Mouse (Mus musculus) midbrain, embryonic 11.5 days (tissue): ENCODE results near the gene Cdh23. TPM values are rescaled to one million over a fixed set of nuclear protein-coding genes. Genes with fewer than 3 reads are reported as not detected.
A peak's percentile ranks its signal among the peaks of the same experiment; 100 is the strongest.

ENCODE experiments used
- ATAC-seq: fragments of 200-750 bp; cut with Nextera tagmentation; 2 replicates; pipeline ENCODE4 v1.8.0; 2017; ENCODE audit warnings: moderate TSS enrichment, moderate library complexity; ENCODE audit not compliant: low FRiP score
- DNase-seq: peaks from one replicate; pipeline ENCODE4 v3.0.0; 2015; ENCODE audit warnings: low spot score; ENCODE audit errors: missing footprints
- H3K27ac ChIP-seq: fragments of 300-500 bp; sonication (generic); 2 replicates; pipeline ENCODE4 v1.5.1; 2014; ENCODE audit warnings: low read depth, low read length
- H3K27me3 ChIP-seq: fragments of 300-500 bp; sonication (generic); 2 replicates; pipeline ENCODE4 v1.6.1; 2014; ENCODE audit warnings: mild to moderate bottlenecking, low read length, moderate library complexity, mixed read lengths; ENCODE audit not compliant: control insufficient read depth, insufficient read depth
- H3K36me3 ChIP-seq: fragments of 300-500 bp; sonication (generic); 2 replicates; pipeline ENCODE4 v1.6.1; 2014; ENCODE audit warnings: mild to moderate bottlenecking, low read length, moderate library complexity, mixed read lengths; ENCODE audit not compliant: control insufficient read depth, insufficient read depth
- H3K4me1 ChIP-seq: fragments of 300-500 bp; sonication (generic); 2 replicates; pipeline ENCODE4 v1.6.1; 2014; ENCODE audit warnings: low read length; ENCODE audit not compliant: control insufficient read depth, insufficient read depth
- H3K4me2 ChIP-seq: fragments of 300-500 bp; sonication (generic); 2 replicates; pipeline ENCODE4 v1.6.1; 2014; ENCODE audit warnings: mild to moderate bottlenecking, moderate library complexity
- H3K4me3 ChIP-seq: fragments of 300-500 bp; sonication (generic); 2 replicates; pipeline ENCODE4 v1.5.1; 2014; ENCODE audit warnings: low read depth, low read length
- H3K9ac ChIP-seq: fragments of 300-500 bp; sonication (generic); 2 replicates; pipeline ENCODE4 v1.6.1; 2014; ENCODE audit warnings: low read length
- H3K9me3 ChIP-seq: fragments of 300-500 bp; sonication (generic); 2 replicates; pipeline ENCODE4 v1.6.1; 2016; ENCODE audit warnings: low read length; ENCODE audit not compliant: control insufficient read depth
- whole genome bisulfite sequencing: fragments of 180-500 bp; shearing (Covaris S2); extraction: QIAGEN DNeasy Blood & Tissue Kit; methylation state at CpG from one replicate; pipeline ENCODE4 v1.1.7; 2014; 5-methylcytosine and 5-hydroxymethylcytosine counted together
- polyA plus RNA-seq: library from polyadenylated mRNA; unstranded; fragments of >200 nt; fragmentation: Nextera tagmentation; extraction: Ambion mirVana; gene quantifications from 2 replicates; pipeline ENCODE4 v1.2.1, GENCODE M21; 2014

The Cdh23 gene
- polyA plus RNA-seq, 1 experiment from 2014 or later = 0.71 TPM

- no peaks in the 10 kb centered on the region for H3K9me3 ChIP-seq
- H3K36me3 ChIP-seq = no peaks in the 10 kb centered on the region
- H3K4me3 ChIP-seq = no peak overlapping the region
- H3K4me2 ChIP-seq = no peak overlapping the region
- H3K27me3 ChIP-seq = peaks cover 5% of the 10 kb centered on the region; the same call in 1 of the 2 replicates
- 39% methylated on average over 7 of the region's 7 CpGs for WGBS
- no peak overlapping the region for H3K9ac ChIP-seq
- no peak overlapping the region; the same call in 1 of the 2 replicates for H3K27ac ChIP-seq
- peak; percentile 88 for DNase-seq
- H3K4me1 ChIP-seq = peaks cover 8% of the 10 kb centered on the region
- ATAC-seq = peak; percentile 54
These were observed 344.4 kb downstream of the Cdh23 start for GRCm38 (mm10) chr10:60351761-60352455.

- Histone ChIP-seq H3K4me2 (no peak overlapping the region), H3K36me3 (no peaks in the 10 kb centered on the region), H3K4me3 (no peak overlapping the region), H3K9me3 (no peaks in the 10 kb centered on the region), H3K27me3 (peaks cover 6% of the 10 kb centered on the region; the same call in 1 of the 2 replicates), H3K4me1 (peaks cover 12% of the 10 kb centered on the region), H3K9ac (no peak overlapping the region), H3K27ac (no peak overlapping the region)
- 27% methylated on average over 3 of the region's 3 CpGs for WGBS
- ATAC-seq = peak; percentile 11; the same call in 1 of the 2 replicates
- DNase-seq = no peak
These were observed 345.0 kb downstream of the Cdh23 start for GRCm38 (mm10) chr10:60351248-60351647.

GRCm38 (mm10) chr10:60350805-60351167 lies 345.5 kb downstream of the Cdh23 start:
- Histone ChIP-seq H3K9ac (no peak overlapping the region), H3K4me2 (no peak overlapping the region), H3K9me3 (no peaks in the 10 kb centered on the region), H3K4me1 (peaks cover 12% of the 10 kb centered on the region), H3K27me3 (peaks cover 6% of the 10 kb centered on the region; the same call in 1 of the 2 replicates), H3K27ac (no peak overlapping the region; the same call in 1 of the 2 replicates), H3K4me3 (no peak overlapping the region), H3K36me3 (no peaks in the 10 kb centered on the region)
- DNase-seq (peak; percentile 97), ATAC-seq (no peak)
- 41% methylated on average over 3 of the region's 3 CpGs for WGBS

GRCm38 (mm10) chr10:60350077-60350804 lies 346.0 kb downstream of the Cdh23 start:
- Histone ChIP-seq H3K4me1 (peaks cover 12% of the 10 kb centered on the region), H3K36me3 (no peaks in the 10 kb centered on the region), H3K27me3 (peaks cover 6% of the 10 kb centered on the region; the same call in 1 of the 2 replicates), H3K4me3 (no peak overlapping the region), H3K4me2 (no peak overlapping the region), H3K27ac (no peak overlapping the region; the same call in 1 of the 2 replicates), H3K9me3 (no peaks in the 10 kb centered on the region), H3K9ac (no peak overlapping the region)
- 59% methylated on average over 5 of the region's 5 CpGs for WGBS
- ATAC-seq = no peak
- DNase-seq = no peak

- no peak overlapping the region for H3K9ac ChIP-seq
- ATAC-seq = no peak
- no peak overlapping the region for H3K4me2 ChIP-seq
- WGBS = 86% methylated on average over 5 of the region's 5 CpGs
- no peaks in the 10 kb centered on the region for H3K36me3 ChIP-seq
- no peak for DNase-seq
- no peak overlapping the region for H3K27ac ChIP-seq
- H3K4me1 ChIP-seq = peaks cover 12% of the 10 kb centered on the region
- H3K9me3 ChIP-seq = no peaks in the 10 kb centered on the region
- H3K27me3 ChIP-seq = peaks cover 6% of the 10 kb centered on the region; the same call in 1 of the 2 replicates
- H3K4me3 ChIP-seq = no peak overlapping the region
These were observed 346.6 kb downstream of the Cdh23 start for GRCm38 (mm10) chr10:60349644-60350043.

- DNase-seq = no peak
- no peak for ATAC-seq
- no peaks in the 10 kb centered on the region for H3K36me3 ChIP-seq
- H3K9ac ChIP-seq = no peak overlapping the region
- WGBS = 36% methylated on average over 6 of the region's 6 CpGs
- H3K4me3 ChIP-seq = no peak overlapping the region
- peaks cover 12% of the 10 kb centered on the region for H3K4me1 ChIP-seq
- peaks cover 6% of the 10 kb centered on the region; the same call in 1 of the 2 replicates for H3K27me3 ChIP-seq
- no peak overlapping the region for H3K27ac ChIP-seq
- H3K4me2 ChIP-seq = no peak overlapping the region
- H3K9me3 ChIP-seq = no peaks in the 10 kb centered on the region
These were observed 347.2 kb downstream of the Cdh23 start for GRCm38 (mm10) chr10:60349056-60349455.

- no peak overlapping the region for H3K9ac ChIP-seq
- no peaks in the 10 kb centered on the region for H3K36me3 ChIP-seq
- WGBS = 32% methylated on average over 9 of the region's 9 CpGs
- peaks cover 6% of the 10 kb centered on the region; the same call in 1 of the 2 replicates for H3K27me3 ChIP-seq
- no peak overlapping the region for H3K4me2 ChIP-seq
- H3K4me1 ChIP-seq = peaks cover 12% of the 10 kb centered on the region
- DNase-seq (no peak), ATAC-seq (no peak)
- no peak overlapping the region for H3K4me3 ChIP-seq
- no peaks in the 10 kb centered on the region for H3K9me3 ChIP-seq
- no peak overlapping the region for H3K27ac ChIP-seq
These were observed 348.3 kb downstream of the Cdh23 start for GRCm38 (mm10) chr10:60347768-60348610.

- H3K9me3 ChIP-seq = no peaks in the 10 kb centered on the region
- H3K36me3 ChIP-seq = no peaks in the 10 kb centered on the region
- DNase-seq = peak; percentile 100
- peak; percentile 28; the same call in 1 of the 2 replicates for ATAC-seq
- under 1% methylated on average over 37 of the region's 37 CpGs for WGBS
- peaks cover 6% of the 10 kb centered on the region; the same call in 1 of the 2 replicates for H3K27me3 ChIP-seq
- H3K4me2 ChIP-seq = peak within 1 kb of the TSS; percentile 57
- H3K4me1 ChIP-seq = peaks cover 9% of the 10 kb centered on the region
- no peak within 1 kb of the TSS for H3K27ac ChIP-seq
- H3K9ac ChIP-seq = peak within 1 kb of the TSS; percentile 54
- H3K4me3 ChIP-seq = peak within 1 kb of the TSS; percentile 23
These were observed 349.4 kb downstream of the Cdh23 start, which contains the start of gene Vsir for GRCm38 (mm10) chr10:60346701-60347405. TSS of gene Vsir (plus strand) at chr10:60346851.
